In the genomic region with DNA sequence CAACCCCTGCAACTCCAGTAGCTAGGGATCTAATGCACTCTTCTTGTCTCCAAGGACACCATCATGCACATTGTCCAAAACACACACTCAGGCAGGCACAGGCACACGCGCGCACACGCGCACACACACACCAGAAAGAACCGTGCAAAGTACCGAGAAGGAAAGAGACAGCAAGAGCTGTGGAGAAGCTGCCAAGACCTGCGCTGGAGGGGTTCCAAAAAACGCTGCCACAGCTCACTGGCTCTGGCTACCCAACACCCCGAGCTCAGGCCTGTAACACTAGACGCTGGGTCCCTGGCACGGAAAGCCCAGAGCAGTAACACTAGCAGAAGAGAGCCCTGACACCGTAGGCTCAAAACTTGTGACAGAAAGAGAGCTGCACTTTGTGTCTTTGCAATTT, we compare ENCODE assay signal across 10 mouse cellular contexts. TPM values are rescaled to one million over a fixed set of nuclear protein-coding genes. Genes with fewer than 3 reads are reported as not detected.
DNase-seq lines count a peak whose midpoint lies in the region; ATAC-seq and TF ChIP-seq lines count a peak whose summit lies in the region.
"Had no signal": no experiment of that assay in that cellular context is flagged by ENCODE, and none has a peak within 500 bp of the region (broad histone marks: within the 10 kb centered on the region; RNA-seq: fewer than 3 reads in every experiment).

No protein-coding gene starts in this region.

- WGBS in lung, adult 2 months: 81% methylated on average over 13 of the region's 13 CpGs
- 17% methylated on average over 13 of the region's 13 CpGs for WGBS in cerebellum, adult 2 months
- 84% methylated on average over 13 of the region's 13 CpGs for WGBS in heart, embryonic 14.5 days
- WGBS in stomach, postnatal 0 days: 83% methylated on average over 13 of the region's 13 CpGs
- WGBS in intestine, postnatal 0 days: 85% methylated on average over 13 of the region's 13 CpGs

- peak; percentile 37 to 56 for DNase-seq in lung, adult 18-20 months
- no peak for DNase-seq in lung, adult 2 months
- DNase-seq in cerebellum, adult 2 months: peak; percentile 73 to 74
- DNase-seq in layer of hippocampus, adult 9-11 months: peak; percentile 35
- peak; percentile 30 to 39 for DNase-seq in right cerebral cortex, postnatal 36 days (ENCODE audit: low spot score in 2 of 2)
- DNase-seq in stomach, postnatal 0 days (ENCODE audit: low spot score): no peak

- no peaks in the 10 kb centered on the region for H3K27me3 ChIP-seq in cerebellum, adult 2 months (ENCODE audit: control insufficient read depth, insufficient read depth, low read length)
- no peaks in the 10 kb centered on the region for H3K27me3 ChIP-seq in heart, embryonic 14.5 days (ENCODE audit: control insufficient read depth, insufficient read depth, low read length)
- H3K27me3 ChIP-seq in stomach, postnatal 0 days (ENCODE audit: control insufficient read depth, insufficient read depth, low read length): no peaks in the 10 kb centered on the region
- no peaks in the 10 kb centered on the region for H3K27me3 ChIP-seq in intestine, postnatal 0 days (replicated peaks; ENCODE audit: control insufficient read depth, insufficient read depth, low read length)

- no peak for TF ChIP-seq CTCF in lung, adult 2 months (IDR thresholded peaks at IDR 0.05; ENCODE audit: insufficient read depth, low read length)
- no peak for TF ChIP-seq CTCF in cerebellum, adult 2 months (IDR thresholded peaks at IDR 0.05; ENCODE audit: borderline replicate concordance, insufficient read depth, low read depth, low read length)
- TF ChIP-seq CTCF in stomach, postnatal 0 days (IDR thresholded peaks at IDR 0.05; ENCODE audit: low read depth): no peak
- no peak for TF ChIP-seq CTCF in intestine, postnatal 0 days (IDR thresholded peaks at IDR 0.05; ENCODE audit: low read depth)

- peaks cover 79% of the 10 kb centered on the region for H3K36me3 ChIP-seq in heart, embryonic 14.5 days (ENCODE audit: control insufficient read depth, insufficient read depth, low read length)
- H3K36me3 ChIP-seq in stomach, postnatal 0 days (ENCODE audit: control insufficient read depth, insufficient read depth, low read length): peaks cover 12% of the 10 kb centered on the region; the same call in 1 of the 2 replicates
- H3K36me3 ChIP-seq in intestine, postnatal 0 days (ENCODE audit: control insufficient read depth, insufficient read depth): peaks cover 22% of the 10 kb centered on the region; the same call in 1 of the 2 replicates

- no peak for TF ChIP-seq POLR2A in lung, adult 2 months (IDR thresholded peaks at IDR 0.05; ENCODE audit: borderline replicate concordance, extremely low read depth, low read depth, low read length)
- no peak for TF ChIP-seq POLR2A in cerebellum, adult 2 months (IDR thresholded peaks at IDR 0.05; ENCODE audit: borderline replicate concordance, insufficient read depth, low read length)

- 0 out of 2 replicates have a peak, but pooled peaks have one; percentile 34 for ATAC-seq in heart, embryonic 14.5 days (ENCODE audit: insufficient number of reproducible peaks, insufficient read depth, low FRiP score, low read depth)
- ATAC-seq in stomach, postnatal 0 days (ENCODE audit: low FRiP score, low TSS enrichment): no peak
- ATAC-seq in intestine, postnatal 0 days: no peak

- no peaks in the 10 kb centered on the region for H3K9me3 ChIP-seq in heart, embryonic 14.5 days (ENCODE audit: control insufficient read depth, low read length)
- H3K9me3 ChIP-seq in stomach, postnatal 0 days (ENCODE audit: control insufficient read depth, low read length): no peaks in the 10 kb centered on the region
- no peaks in the 10 kb centered on the region for H3K9me3 ChIP-seq in intestine, postnatal 0 days (ENCODE audit: control insufficient read depth)

- H3K4me1 ChIP-seq in lung, adult 2 months (ENCODE audit: control insufficient read depth, insufficient read depth, low read length): peaks cover under 1% of the 10 kb centered on the region; the same call in 1 of the 2 replicates
- peaks cover 5% of the 10 kb centered on the region; the same call in 1 of the 2 replicates for H3K4me1 ChIP-seq in cerebellum, adult 2 months (ENCODE audit: control insufficient read depth, insufficient read depth, low read length)
- H3K4me1 ChIP-seq in heart, embryonic 14.5 days (ENCODE audit: control insufficient read depth in 2 of 2, insufficient read depth in 2 of 2, low read length in 2 of 2): peaks cover under 1 to 10% of the 10 kb centered on the region in 2 experiments
- H3K4me1 ChIP-seq in stomach, postnatal 0 days (replicated peaks; ENCODE audit: control insufficient read depth, insufficient read depth): no peaks in the 10 kb centered on the region
- H3K4me1 ChIP-seq in intestine, postnatal 0 days (replicated peaks; ENCODE audit: control insufficient read depth, insufficient read depth, low read length): no peaks in the 10 kb centered on the region

- no peak for TF ChIP-seq EP300 in stomach, postnatal 0 days (optimal IDR thresholded peaks at IDR 0.05)

- no peak overlapping the region for H3K9ac ChIP-seq in heart, embryonic 14.5 days (ENCODE audit: low read length)
- no peak overlapping the region for H3K9ac ChIP-seq in stomach, postnatal 0 days (ENCODE audit: low read length)
- no peak overlapping the region for H3K9ac ChIP-seq in intestine, postnatal 0 days (ENCODE audit: low read depth, low read length)
- H3K9ac ChIP-seq: liver, embryonic 14.5 days had no signal

- H3K4me3 ChIP-seq in lung, adult 2 months (replicated peaks; ENCODE audit: extremely low read depth, low read depth, low read length): no peak overlapping the region
- H3K4me3 ChIP-seq in cerebellum, adult 2 months (replicated peaks; ENCODE audit: insufficient read depth, low read depth, low read length): peak overlapping the region; percentile 6
- no peak overlapping the region for H3K4me3 ChIP-seq in heart, embryonic 14.5 days (ENCODE audit: control insufficient read depth in 1 of 2, insufficient read depth in 1 of 2, low read depth in 1 of 2, low read length in 2 of 2)
- no peak overlapping the region for H3K4me3 ChIP-seq in stomach, postnatal 0 days (ENCODE audit: low read depth, low read length)
- no peak overlapping the region for H3K4me3 ChIP-seq in intestine, postnatal 0 days (ENCODE audit: low read depth, low read length)
- H3K4me3 ChIP-seq: erythroblast, embryonic 14.5 days had no signal

- no peak overlapping the region for H3K27ac ChIP-seq in cerebellum, adult 2 months (ENCODE audit: insufficient read depth, low read length)
- H3K27ac ChIP-seq in heart, embryonic 14.5 days (replicated peaks in 1 of 2; ENCODE audit: control insufficient read depth in 1 of 2, insufficient read depth in 1 of 2, low read depth in 2 of 2, low read length in 2 of 2): no peak overlapping the region
- H3K27ac ChIP-seq in stomach, postnatal 0 days (replicated peaks): no peak overlapping the region
- H3K27ac ChIP-seq in intestine, postnatal 0 days (ENCODE audit: low read depth, low read length): no peak overlapping the region
- H3K27ac ChIP-seq: liver, embryonic 14.5 days had no signal

- H3K4me2 ChIP-seq in heart, embryonic 14.5 days (ENCODE audit: low read length): no peak overlapping the region
- no peak overlapping the region for H3K4me2 ChIP-seq in stomach, postnatal 0 days (replicated peaks; ENCODE audit: low read depth)
- H3K4me2 ChIP-seq in intestine, postnatal 0 days (replicated peaks; ENCODE audit: low read depth): no peak overlapping the region

RNA-seq across cellular contexts. Expression of a gene that starts 18.1 kb away (rescaled TPM):
- polyA plus RNA-seq in lung, adult 2 months (2012; rRNA removed): 8.3 and 13.7 TPM in 2 replicates
- polyA plus RNA-seq in cerebellum, adult 2 months (2012; rRNA removed): 19.9 and 20.9 TPM in 2 replicates
- 17.8 and 19.1 TPM in 2 replicates for polyA plus RNA-seq in heart, embryonic 14.5 days (2014; fragmentation: Nextera tagmentation; extraction: Ambion mirVana)
- 7.0 and 7.4 TPM in 2 replicates for polyA plus RNA-seq in stomach, postnatal 0 days (2015; fragmentation: Nextera tagmentation; extraction: Ambion mirVana)
- 4.1 and 7.5 TPM in 2 replicates for polyA plus RNA-seq in intestine, postnatal 0 days (2015; fragmentation: Nextera tagmentation; extraction: Ambion mirVana)

RNA-seq across cellular contexts. Expression of a gene that starts 27.7 kb away (rescaled TPM):
- polyA plus RNA-seq in lung, adult 2 months (2012; rRNA removed): 44.0 and 44.2 TPM in 2 replicates
- 95.0 and 101 TPM in 2 replicates for polyA plus RNA-seq in cerebellum, adult 2 months (2012; rRNA removed)
- polyA plus RNA-seq in heart, embryonic 14.5 days (2014; fragmentation: Nextera tagmentation; extraction: Ambion mirVana): 231 and 234 TPM in 2 replicates
- 91.7 and 94.4 TPM in 2 replicates for polyA plus RNA-seq in stomach, postnatal 0 days (2015; fragmentation: Nextera tagmentation; extraction: Ambion mirVana)
- polyA plus RNA-seq in intestine, postnatal 0 days (2015; fragmentation: Nextera tagmentation; extraction: Ambion mirVana): 44.3 and 44.9 TPM in 2 replicates

RNA-seq across cellular contexts. Expression of a gene that starts 27.9 kb away (rescaled TPM):
- 4.3 and 4.8 TPM in 2 replicates for polyA plus RNA-seq in lung, adult 2 months (2012; rRNA removed)
- 7.9 and 8.6 TPM in 2 replicates for polyA plus RNA-seq in cerebellum, adult 2 months (2012; rRNA removed)
- polyA plus RNA-seq in heart, embryonic 14.5 days (2014; fragmentation: Nextera tagmentation; extraction: Ambion mirVana): 23.8 and 26.4 TPM in 2 replicates
- polyA plus RNA-seq in stomach, postnatal 0 days (2015; fragmentation: Nextera tagmentation; extraction: Ambion mirVana): 12.4 and 12.5 TPM in 2 replicates
- polyA plus RNA-seq in intestine, postnatal 0 days (2015; fragmentation: Nextera tagmentation; extraction: Ambion mirVana): 6.5 and 7.3 TPM in 2 replicates

RNA-seq across cellular contexts. Expression of a gene that starts 51.1 kb away (rescaled TPM):
- polyA plus RNA-seq in lung, adult 2 months (2012; rRNA removed): 15.1 and 21.6 TPM in 2 replicates
- 62.0 and 66.2 TPM in 2 replicates for polyA plus RNA-seq in cerebellum, adult 2 months (2012; rRNA removed)
- 49.8 and 53.7 TPM in 2 replicates for polyA plus RNA-seq in heart, embryonic 14.5 days (2014; fragmentation: Nextera tagmentation; extraction: Ambion mirVana)
- 47.1 and 49.2 TPM in 2 replicates for polyA plus RNA-seq in stomach, postnatal 0 days (2015; fragmentation: Nextera tagmentation; extraction: Ambion mirVana)
- 36.9 and 41.4 TPM in 2 replicates for polyA plus RNA-seq in intestine, postnatal 0 days (2015; fragmentation: Nextera tagmentation; extraction: Ambion mirVana)

Comparison
In these comparisons a context has a peak if more than half of its experiments do, and no peak if none do; other contexts are left out.
1. DNase-seq: peak in lung, adult 18-20 months (2 of 2), cerebellum, adult 2 months (2 of 2), layer of hippocampus, adult 9-11 months (single experiment) and right cerebral cortex, postnatal 36 days (2 of 2); none in lung, adult 2 months (single experiment) and stomach, postnatal 0 days (single experiment).